Mouse (Mus musculus) C2C12 (cell line): ENCODE data around the gene Igdcc3.

Experiments
- CTCF ChIP-seq: IDR thresholded peaks from one replicate; pipeline ENCODE4 v1.5.1; 2011; ENCODE audit not compliant: control insufficient read depth, insufficient read depth, insufficient read length
- MAX ChIP-seq: IDR thresholded peaks from one replicate; pipeline ENCODE4 v1.6.1; 2011; ENCODE audit warnings: mild to moderate bottlenecking, control low read depth
- MYOD1 ChIP-seq: IDR thresholded peaks from one replicate; pipeline ENCODE4 v1.6.1; 2011; ENCODE audit warnings: low read depth; ENCODE audit not compliant: control insufficient read depth, insufficient read length
- USF1 ChIP-seq: IDR thresholded peaks from one replicate; pipeline ENCODE4 v1.6.1; 2011; ENCODE audit warnings: low read depth, mild to moderate bottlenecking, control low read depth, moderate library complexity

GRCm38 (mm10) chr9:65225795-65226194 lies 84.8 kb downstream of the Igdcc3 start:
- no peak for TF ChIP-seq CTCF
- TF ChIP-seq MYOD1, result no peak
- TF ChIP-seq MAX, result no peak
- TF ChIP-seq USF1, result no peak
